Mouse (Mus musculus) liver, embryonic 14.5 days (tissue): ENCODE data around the gene Fam189b. TPM values are rescaled to one million over a fixed set of nuclear protein-coding genes. Genes with fewer than 3 reads are reported as not detected.

Experiments used
- ATAC-seq: fragments of 200-750 bp; cut with Nextera tagmentation; 2 replicates; pipeline ENCODE4 v1.8.0; 2017; ENCODE audit warnings: moderate number of reproducible peaks, mild to moderate bottlenecking, moderate library complexity; ENCODE audit not compliant: insufficient read depth
- DNase-seq, 3 experiments: peaks; one replicate each; pipeline ENCODE4 v3.0.0-alpha.2; 2012 to 2013; ENCODE audit warnings: low read depth in 3 of 3, low spot score in 3 of 3
- H3K27ac ChIP-seq: fragments of 300-500 bp; sonication (generic); 2 replicates; pipeline ENCODE4 v1.5.1; 2014; ENCODE audit warnings: moderate library complexity, mild to moderate bottlenecking, control low read depth, inconsistent platforms
- H3K27me3 ChIP-seq: fragments of 300-500 bp; sonication (generic); 2 replicates; pipeline ENCODE4 v1.6.1; 2014; ENCODE audit warnings: mild to moderate bottlenecking, low read length, moderate library complexity; ENCODE audit not compliant: control insufficient read depth, insufficient read depth
- H3K36me3 ChIP-seq: fragments of 300-500 bp; sonication (generic); replicated peaks from 2 replicates; pipeline ENCODE4 v1.6.1; 2014; ENCODE audit warnings: low read depth; ENCODE audit not compliant: control insufficient read depth, insufficient read depth
- H3K4me1 ChIP-seq, 2 experiments: fragments of 200-500 bp in 1 of 2; fragments of 300-500 bp in 1 of 2; sonication (generic) in 1 of 2; replicated peaks; 2 replicates each; pipeline ENCODE4 v1.6.1; 2012 to 2014; ENCODE audit warnings: antibody characterized with exemption in 1 of 2, inconsistent platforms in 1 of 2, low read length in 1 of 2; ENCODE audit not compliant: control insufficient read depth in 2 of 2, insufficient read depth in 2 of 2
- H3K4me2 ChIP-seq: fragments of 300-500 bp; sonication (generic); 2 replicates; pipeline ENCODE4 v1.6.1; 2014; ENCODE audit warnings: low read depth, mild to moderate bottlenecking, control low read depth, moderate library complexity
- H3K4me3 ChIP-seq, 2 experiments: fragments of 200-500 bp in 1 of 2; fragments of 300-500 bp in 1 of 2; sonication (generic) in 1 of 2; 2 replicates each; pipeline ENCODE4 v1.5.1; 2012 to 2014; ENCODE audit warnings: low read depth in 2 of 2, low read length in 2 of 2, mild to moderate bottlenecking in 2 of 2, control low read depth in 1 of 2, inconsistent platforms in 1 of 2, moderate library complexity in 1 of 2; ENCODE audit not compliant: insufficient read depth in 1 of 2
- H3K9ac ChIP-seq: fragments of 300-500 bp; sonication (generic); replicated peaks from 2 replicates; pipeline ENCODE4 v1.6.1; 2014; ENCODE audit warnings: mild to moderate bottlenecking, control low read depth, moderate library complexity
- H3K9me3 ChIP-seq: fragments of 300-500 bp; sonication (generic); 2 replicates; pipeline ENCODE4 v1.6.1; 2016; ENCODE audit warnings: low read length, mixed read lengths; ENCODE audit not compliant: control insufficient read depth
- CTCF ChIP-seq: IDR thresholded peaks from 2 replicates; pipeline ENCODE4 v1.5.1; 2016; ENCODE audit warnings: antibody characterized with exemption, low read depth, control low read depth
- EP300 ChIP-seq: IDR thresholded peaks from 2 replicates; pipeline ENCODE4 v1.6.1; 2016; ENCODE audit warnings: antibody characterized with exemption, low read depth
- WGBS: fragments of 180-500 bp; shearing (Covaris S2); extraction: QIAGEN DNeasy Blood & Tissue Kit; methylation state at CpG from one replicate; pipeline ENCODE4 v1.1.7; 2014; ENCODE audit not compliant: insufficient replicate concordance; 5-methylcytosine and 5-hydroxymethylcytosine counted together
- polyA plus RNA-seq, 2 experiments: library from polyadenylated mRNA; depleted of rRNA in 1 of 2; stranded (reverse) in 1 of 2; unstranded in 1 of 2; fragments of >200 nt; fragmentation: Nextera tagmentation in 1 of 2; extraction: Ambion mirVana in 1 of 2; gene quantifications; 2 replicates each; pipeline versions ENCODE4 v1.2.1 to v1.2.3; 2012 to 2014

Gene Fam189b
- polyA plus RNA-seq, 2 experiments: 1.7 to 3.6 TPM

GRCm38 (mm10) chr3:89193853-89194252 lies 10.9 kb downstream of the Fam189b start:
- H3K4me3 ChIP-seq: no peak overlapping the region
- ATAC-seq (no peak), DNase-seq (no peak)
- no peaks in the 10 kb centered on the region for H3K9me3 ChIP-seq
- H3K4me2 ChIP-seq: no peak overlapping the region
- H3K9ac ChIP-seq: no peak overlapping the region
- no peak for TF ChIP-seq EP300
- TF ChIP-seq CTCF: peak; percentile 43
- 62% methylated on average over 2 of the region's 2 CpGs for WGBS
- peaks cover 6 to 13% of the 10 kb centered on the region in 2 experiments for H3K4me1 ChIP-seq
- H3K27me3 ChIP-seq: no peaks in the 10 kb centered on the region
- no peaks in the 10 kb centered on the region for H3K36me3 ChIP-seq
- no peak overlapping the region for H3K27ac ChIP-seq

- Histone ChIP-seq H3K27ac (no peak overlapping the region), H3K36me3 (no peaks in the 10 kb centered on the region), H3K4me3 (peak overlapping the region; percentile 48 to 88), H3K9ac (peak overlapping the region; percentile 38), H3K9me3 (no peaks in the 10 kb centered on the region), H3K4me2 (peak overlapping the region; percentile 76), H3K27me3 (no peaks in the 10 kb centered on the region), H3K4me1 (peaks cover 6 to 13% of the 10 kb centered on the region in 2 experiments)
- peak; percentile 95 for ATAC-seq
- peak; percentile 75 to 83 (median 76) for DNase-seq
- TF ChIP-seq EP300 (no peak), CTCF (peak; percentile 57)
- WGBS: 7% methylated on average over 33 of the region's 33 CpGs
Observed at GRCm38 (mm10) chr3:89195979-89196877, 13.3 kb downstream of the Fam189b start.

GRCm38 (mm10) chr3:89199839-89200238 lies 16.9 kb downstream of the Fam189b start:
- DNase-seq: no peak
- WGBS: 43% methylated on average over 3 of the region's 3 CpGs
- Histone ChIP-seq H3K4me2 (no peak overlapping the region), H3K27ac (no peak overlapping the region), H3K9ac (no peak overlapping the region), H3K36me3 (no peaks in the 10 kb centered on the region), H3K9me3 (no peaks in the 10 kb centered on the region), H3K4me1 (peaks cover 6 to 18% of the 10 kb centered on the region in 2 experiments), H3K27me3 (no peaks in the 10 kb centered on the region), H3K4me3 (no peak overlapping the region)
- no peak for ATAC-seq
- TF ChIP-seq CTCF: no peak
- TF ChIP-seq EP300: no peak

- H3K4me1 ChIP-seq: peaks cover 0 to 5% of the 10 kb centered on the region in 2 experiments; a peak in 3 of 4 replicates
- peak within 1 kb of the TSS; percentile 64 to 95 for H3K4me3 ChIP-seq
- DNase-seq (peak; percentile 83 to 85 (median 84)), ATAC-seq (peak; percentile 85)
- H3K27ac ChIP-seq: peak within 1 kb of the TSS; percentile 38
- H3K9me3 ChIP-seq: no peaks in the 10 kb centered on the region
- peak within 1 kb of the TSS; percentile 64 for H3K9ac ChIP-seq
- 21% methylated on average over 13 of the region's 13 CpGs for WGBS
- H3K27me3 ChIP-seq: no peaks in the 10 kb centered on the region
- TF ChIP-seq EP300: peak; percentile 32; the same call in 1 of the 2 replicates
- TF ChIP-seq CTCF: no peak
- H3K4me2 ChIP-seq: peak within 1 kb of the TSS; percentile 80
- peaks cover 3% of the 10 kb centered on the region; the same call in 1 of the 2 replicates for H3K36me3 ChIP-seq
Observed at GRCm38 (mm10) chr3:89202253-89203141, 19.6 kb downstream of the Fam189b start, which contains the start of gene Gba. Gba (plus strand) TSS chr3:89202928.
